Mouse (Mus musculus): ENCODE results near the gene Cacnb3. TPM values are rescaled to one million over a fixed set of nuclear protein-coding genes. Genes with fewer than 3 reads are reported as not detected.

The Cacnb3 gene
- polyA plus RNA-seq, 1 experiment from 2014 or later, result 22.8 TPM

DNA sequence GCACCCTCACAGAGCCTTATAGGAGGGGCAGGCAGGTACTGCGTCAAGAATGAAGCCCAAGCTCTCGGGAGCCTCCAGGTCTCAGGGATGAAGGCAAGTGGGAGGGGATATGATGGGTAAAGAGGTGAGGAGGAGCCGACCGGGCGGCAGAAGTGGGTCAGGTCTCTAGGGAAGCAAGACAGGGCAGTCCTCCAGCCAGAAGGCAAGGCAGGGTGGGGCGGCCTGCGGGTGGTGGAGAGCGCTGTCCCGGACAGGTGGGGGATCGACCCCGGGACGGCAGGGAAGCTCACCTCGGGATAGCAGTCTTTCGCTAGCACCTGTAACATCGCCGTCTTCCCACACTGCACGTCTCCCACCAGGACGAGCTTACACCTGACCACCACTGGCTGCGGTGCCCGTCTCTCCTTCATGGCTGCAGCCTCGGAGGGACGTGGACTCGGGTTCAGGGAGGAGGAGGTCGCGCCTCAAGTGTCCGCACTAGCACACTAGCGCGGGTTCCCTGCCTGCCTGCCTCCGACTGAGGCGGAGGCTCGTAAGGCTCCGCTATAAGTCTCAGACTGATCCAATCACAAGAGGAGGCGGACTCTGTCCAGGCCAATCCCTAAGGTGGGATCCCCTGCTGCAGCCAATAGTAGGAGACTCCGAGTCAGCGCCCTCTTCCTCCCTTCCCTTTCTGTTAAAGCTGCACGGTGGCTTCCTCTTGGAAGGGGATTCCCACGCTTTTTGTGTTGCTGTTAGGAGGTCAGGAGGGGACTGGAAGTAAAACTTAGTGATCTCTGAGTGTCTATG is 46.5 kb downstream of the Cacnb3 start, which contains the start of gene Rnd1:
TSS of gene Rnd1 (minus strand) at position 522 of the 789 bp plus-strand sequence.
- Histone ChIP-seq H3K27ac (ENCODE audit: low read length) (no peak within 1 kb of the TSS), H3K4me2 (ENCODE audit: low read depth, low read length) (peak within 1 kb of the TSS; percentile 90), H3K4me1 (ENCODE audit: control insufficient read depth, insufficient read depth, low read length) (peaks cover 13% of the 10 kb centered on the region), H3K9me3 (ENCODE audit: control insufficient read depth, low read length) (no peaks in the 10 kb centered on the region), H3K9ac (ENCODE audit: low read depth, low read length) (peak within 1 kb of the TSS; percentile 46), H3K4me3 (ENCODE audit: low read length) (peak within 1 kb of the TSS; percentile 47), H3K36me3 (ENCODE audit: control insufficient read depth, insufficient read depth, low read length) (no peaks in the 10 kb centered on the region), H3K27me3 (replicated peaks; ENCODE audit: control insufficient read depth, insufficient read depth, low read length) (peaks cover 28% of the 10 kb centered on the region)
- peak; percentile 99 for ATAC-seq
- 0% methylated on average over 37 of the region's 37 CpGs for WGBS

DNA sequence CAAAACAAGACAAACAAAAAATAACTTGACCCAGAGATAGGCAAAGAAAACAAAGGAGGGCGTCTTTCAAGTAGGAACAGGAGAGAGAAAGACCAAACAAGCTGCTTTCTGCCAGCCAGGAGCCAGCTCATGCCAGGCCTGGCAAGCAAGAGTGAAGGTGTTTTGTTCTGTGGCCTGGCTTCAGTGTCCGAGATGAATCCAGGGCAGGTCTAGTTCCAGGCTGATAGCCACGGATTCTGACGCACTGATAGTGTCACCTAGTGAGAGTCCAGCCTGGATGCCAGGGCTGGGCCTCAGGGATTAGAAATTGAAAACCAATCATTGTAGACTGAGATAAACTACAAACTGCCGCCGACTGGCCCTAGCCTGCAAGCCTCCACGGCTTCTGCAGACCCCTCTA is 47.3 kb downstream of the Cacnb3 start:
- H3K27ac ChIP-seq (ENCODE audit: low read length), result no peak overlapping the region
- H3K9me3 ChIP-seq (ENCODE audit: control insufficient read depth, low read length), result no peaks in the 10 kb centered on the region
- H3K4me2 ChIP-seq (ENCODE audit: low read depth, low read length), result no peak overlapping the region
- peaks cover 13% of the 10 kb centered on the region for H3K4me1 ChIP-seq (ENCODE audit: control insufficient read depth, insufficient read depth, low read length)
- WGBS, result 67% methylated on average over 7 of the region's 7 CpGs
- no peak overlapping the region for H3K4me3 ChIP-seq (ENCODE audit: low read length)
- no peak overlapping the region for H3K9ac ChIP-seq (ENCODE audit: low read depth, low read length)
- no peak for ATAC-seq
- no peaks in the 10 kb centered on the region for H3K36me3 ChIP-seq (ENCODE audit: control insufficient read depth, insufficient read depth, low read length)
- H3K27me3 ChIP-seq (replicated peaks; ENCODE audit: control insufficient read depth, insufficient read depth, low read length), result peaks cover 28% of the 10 kb centered on the region

DNA sequence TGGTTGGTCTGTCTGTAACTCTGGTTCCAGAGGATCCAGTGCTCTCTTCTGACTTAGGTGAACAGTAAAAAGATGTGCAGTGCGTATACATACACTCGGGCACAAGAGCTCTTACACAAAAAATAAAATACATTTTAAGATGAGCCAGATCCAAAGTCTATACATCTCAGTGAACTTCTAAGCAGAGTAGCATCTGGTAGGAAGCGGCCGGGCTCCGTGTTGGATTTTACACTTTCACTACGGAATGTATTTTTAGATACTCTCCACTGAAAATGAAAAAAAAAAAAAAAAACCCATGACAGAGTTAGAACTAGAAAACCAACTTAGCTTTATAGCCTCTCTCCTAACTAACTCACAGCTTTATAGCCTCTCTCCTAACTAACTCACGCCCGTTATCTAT is 50.0 kb downstream of the Cacnb3 start:
- no peak for ATAC-seq
- 80% methylated on average over 8 of the region's 8 CpGs for WGBS
- no peak overlapping the region for H3K27ac ChIP-seq (ENCODE audit: low read length)
- H3K9me3 ChIP-seq (ENCODE audit: control insufficient read depth, low read length), result no peaks in the 10 kb centered on the region
- H3K4me3 ChIP-seq (ENCODE audit: low read length), result no peak overlapping the region
- no peaks in the 10 kb centered on the region for H3K36me3 ChIP-seq (ENCODE audit: control insufficient read depth, insufficient read depth, low read length)
- H3K4me1 ChIP-seq (ENCODE audit: control insufficient read depth, insufficient read depth, low read length), result peaks cover 13% of the 10 kb centered on the region
- H3K4me2 ChIP-seq (ENCODE audit: low read depth, low read length), result no peak overlapping the region
- H3K27me3 ChIP-seq (replicated peaks; ENCODE audit: control insufficient read depth, insufficient read depth, low read length), result peaks cover 19% of the 10 kb centered on the region
- no peak overlapping the region for H3K9ac ChIP-seq (ENCODE audit: low read depth, low read length)

DNA sequence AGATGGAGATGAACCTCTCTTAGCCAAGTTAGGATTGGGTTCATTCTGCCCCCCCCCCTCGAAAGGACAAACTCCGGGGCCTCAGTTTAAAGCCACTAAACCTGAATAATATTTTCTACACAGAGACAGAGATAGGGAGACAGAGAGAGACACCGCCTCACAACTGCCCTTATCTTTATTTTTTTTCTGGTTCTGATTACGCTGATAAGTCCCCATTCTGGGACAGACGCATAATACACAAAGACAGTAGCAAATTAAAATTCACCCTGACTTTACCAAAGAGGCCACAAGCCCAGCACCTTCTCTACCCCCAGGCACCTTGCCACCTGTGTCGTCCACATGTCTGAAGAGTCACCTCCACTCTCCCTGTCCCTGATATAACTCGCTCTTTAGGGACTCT is 51.0 kb downstream of the Cacnb3 start:
- no peak for ATAC-seq
- Histone ChIP-seq H3K27me3 (replicated peaks; ENCODE audit: control insufficient read depth, insufficient read depth, low read length) (peaks cover 10% of the 10 kb centered on the region), H3K4me2 (ENCODE audit: low read depth, low read length) (no peak overlapping the region), H3K9me3 (ENCODE audit: control insufficient read depth, low read length) (no peaks in the 10 kb centered on the region), H3K36me3 (ENCODE audit: control insufficient read depth, insufficient read depth, low read length) (no peaks in the 10 kb centered on the region), H3K4me3 (ENCODE audit: low read length) (no peak overlapping the region), H3K27ac (ENCODE audit: low read length) (no peak overlapping the region), H3K4me1 (ENCODE audit: control insufficient read depth, insufficient read depth, low read length) (peaks cover 5% of the 10 kb centered on the region; the same call in 1 of the 2 replicates), H3K9ac (ENCODE audit: low read depth, low read length) (no peak overlapping the region)
- WGBS, result 77% methylated on average over 7 of the region's 7 CpGs

DNA sequence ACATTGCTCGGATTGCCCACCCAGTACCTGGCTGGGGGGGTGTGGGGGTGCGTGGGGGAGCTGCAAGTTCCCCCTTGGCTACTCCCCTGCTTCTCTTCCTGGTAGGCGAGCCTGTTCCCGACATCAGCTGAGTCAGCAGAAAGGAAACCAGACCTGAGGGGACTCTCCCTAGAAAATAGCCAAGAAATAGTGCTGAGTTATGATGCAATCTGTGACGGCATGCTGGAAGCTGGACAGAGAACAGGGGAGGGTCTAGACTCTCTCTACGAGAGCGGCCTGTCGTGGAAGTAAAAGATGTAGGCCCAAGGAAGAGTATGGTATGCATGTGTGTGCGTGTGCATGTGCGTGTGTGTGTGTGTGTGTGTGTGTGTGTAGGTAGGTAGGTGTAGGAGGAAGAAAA is 52.5 kb downstream of the Cacnb3 start:
- WGBS, result 52% methylated on average over 10 of the region's 10 CpGs
- H3K4me2 ChIP-seq (ENCODE audit: low read depth, low read length), result no peak overlapping the region
- no peaks in the 10 kb centered on the region for H3K9me3 ChIP-seq (ENCODE audit: control insufficient read depth, low read length)
- H3K4me3 ChIP-seq (ENCODE audit: low read length), result no peak overlapping the region
- no peaks in the 10 kb centered on the region for H3K36me3 ChIP-seq (ENCODE audit: control insufficient read depth, insufficient read depth, low read length)
- no peak overlapping the region for H3K9ac ChIP-seq (ENCODE audit: low read depth, low read length)
- H3K27me3 ChIP-seq (replicated peaks; ENCODE audit: control insufficient read depth, insufficient read depth, low read length), result 0 out of 2 replicates have a peak, but pooled peaks cover under 1% of the 10 kb centered on the region
- no peaks in the 10 kb centered on the region for H3K4me1 ChIP-seq (ENCODE audit: control insufficient read depth, insufficient read depth, low read length)
- peak; percentile 55; the same call in 1 of the 2 replicates for ATAC-seq
- H3K27ac ChIP-seq (ENCODE audit: low read length), result no peak overlapping the region

DNA sequence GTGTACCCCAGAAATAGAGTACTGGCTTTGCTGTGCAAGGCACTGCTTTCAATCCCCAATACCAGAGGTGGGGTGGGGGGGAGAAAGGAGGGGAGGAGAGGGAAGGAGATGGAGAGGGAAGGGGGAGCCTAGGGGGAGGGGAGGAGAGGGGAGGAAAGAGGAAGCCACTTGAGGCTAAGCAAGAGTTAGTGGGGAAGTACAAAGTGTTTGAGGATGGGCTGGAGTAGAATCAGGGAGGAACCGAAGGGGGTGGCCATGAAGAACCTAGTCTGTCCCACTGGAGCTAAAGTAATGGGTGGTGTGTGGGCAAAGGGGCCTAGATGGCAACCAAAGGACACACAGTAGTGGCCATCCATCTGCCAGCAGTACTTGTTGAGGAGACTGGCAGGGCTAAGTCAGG is 53.1 kb downstream of the Cacnb3 start:
- no peak overlapping the region for H3K4me2 ChIP-seq (ENCODE audit: low read depth, low read length)
- no peaks in the 10 kb centered on the region for H3K4me1 ChIP-seq (ENCODE audit: control insufficient read depth, insufficient read depth, low read length)
- no peaks in the 10 kb centered on the region for H3K27me3 ChIP-seq (replicated peaks; ENCODE audit: control insufficient read depth, insufficient read depth, low read length)
- no peaks in the 10 kb centered on the region for H3K36me3 ChIP-seq (ENCODE audit: control insufficient read depth, insufficient read depth, low read length)
- no peak for ATAC-seq
- no peaks in the 10 kb centered on the region for H3K9me3 ChIP-seq (ENCODE audit: control insufficient read depth, low read length)
- no peak overlapping the region for H3K9ac ChIP-seq (ENCODE audit: low read depth, low read length)
- no peak overlapping the region for H3K27ac ChIP-seq (ENCODE audit: low read length)
- whole genome bisulfite sequencing, result 76% methylated on average over 1 of the region's 1 CpGs
- no peak overlapping the region for H3K4me3 ChIP-seq (ENCODE audit: low read length)

DNA sequence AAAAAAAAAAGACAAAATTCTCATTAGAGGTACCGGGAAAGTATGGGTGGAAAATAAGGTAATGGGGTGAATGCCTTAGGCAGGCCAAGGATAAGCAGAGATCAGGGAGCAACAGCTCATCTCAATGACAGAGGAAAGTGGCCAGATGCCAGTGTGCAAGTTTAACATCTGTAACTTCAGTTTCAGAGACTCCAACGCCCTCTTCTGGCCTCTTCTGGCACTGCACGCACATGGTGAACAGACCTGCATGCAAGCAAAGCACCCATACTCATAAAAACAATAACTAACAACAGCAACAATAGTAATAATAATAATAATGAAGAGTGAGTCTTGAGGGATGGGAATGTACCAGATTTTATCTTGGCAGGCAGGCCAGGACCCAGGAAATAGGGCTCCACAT is 55.3 kb downstream of the Cacnb3 start:
- Histone ChIP-seq H3K4me1 (ENCODE audit: control insufficient read depth, insufficient read depth, low read length) (no peaks in the 10 kb centered on the region), H3K36me3 (ENCODE audit: control insufficient read depth, insufficient read depth, low read length) (no peaks in the 10 kb centered on the region), H3K27me3 (replicated peaks; ENCODE audit: control insufficient read depth, insufficient read depth, low read length) (no peaks in the 10 kb centered on the region), H3K9ac (ENCODE audit: low read depth, low read length) (no peak overlapping the region), H3K4me3 (ENCODE audit: low read length) (no peak overlapping the region), H3K27ac (ENCODE audit: low read length) (no peak overlapping the region), H3K9me3 (ENCODE audit: control insufficient read depth, low read length) (no peaks in the 10 kb centered on the region), H3K4me2 (ENCODE audit: low read depth, low read length) (no peak overlapping the region)
- ATAC-seq, result no peak
- WGBS, result 71% methylated on average over 3 of the region's 3 CpGs

DNA sequence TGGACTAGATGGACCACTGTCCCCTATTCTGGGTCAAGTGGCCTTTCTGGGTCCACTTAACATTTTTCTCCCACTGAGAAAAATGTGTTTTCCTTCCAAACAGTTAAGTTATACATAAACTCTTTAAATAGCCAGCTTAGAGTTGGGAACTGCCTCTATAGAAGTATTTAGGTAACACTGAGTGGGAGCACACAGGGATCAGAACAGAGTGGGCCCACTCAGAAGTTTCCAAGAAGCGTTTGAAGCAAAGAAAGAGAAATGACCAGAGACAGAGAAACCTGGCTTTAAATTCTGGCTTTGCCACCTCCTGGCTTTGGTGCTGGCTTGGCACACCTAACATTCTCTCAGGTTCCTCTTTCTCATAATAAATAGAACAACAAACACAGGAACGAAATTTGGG is 59.0 kb downstream of the Cacnb3 start:
- H3K27me3 ChIP-seq (replicated peaks; ENCODE audit: control insufficient read depth, insufficient read depth, low read length), result no peaks in the 10 kb centered on the region
- no peaks in the 10 kb centered on the region for H3K4me1 ChIP-seq (ENCODE audit: control insufficient read depth, insufficient read depth, low read length)
- no peak overlapping the region for H3K27ac ChIP-seq (ENCODE audit: low read length)
- H3K4me3 ChIP-seq (ENCODE audit: low read length), result no peak overlapping the region
- no peaks in the 10 kb centered on the region for H3K36me3 ChIP-seq (ENCODE audit: control insufficient read depth, insufficient read depth, low read length)
- WGBS, result 76% methylated on average over 2 of the region's 2 CpGs
- no peak for ATAC-seq
- H3K4me2 ChIP-seq (ENCODE audit: low read depth, low read length), result no peak overlapping the region
- no peak overlapping the region for H3K9ac ChIP-seq (ENCODE audit: low read depth, low read length)
- no peaks in the 10 kb centered on the region for H3K9me3 ChIP-seq (ENCODE audit: control insufficient read depth, low read length)

DNA sequence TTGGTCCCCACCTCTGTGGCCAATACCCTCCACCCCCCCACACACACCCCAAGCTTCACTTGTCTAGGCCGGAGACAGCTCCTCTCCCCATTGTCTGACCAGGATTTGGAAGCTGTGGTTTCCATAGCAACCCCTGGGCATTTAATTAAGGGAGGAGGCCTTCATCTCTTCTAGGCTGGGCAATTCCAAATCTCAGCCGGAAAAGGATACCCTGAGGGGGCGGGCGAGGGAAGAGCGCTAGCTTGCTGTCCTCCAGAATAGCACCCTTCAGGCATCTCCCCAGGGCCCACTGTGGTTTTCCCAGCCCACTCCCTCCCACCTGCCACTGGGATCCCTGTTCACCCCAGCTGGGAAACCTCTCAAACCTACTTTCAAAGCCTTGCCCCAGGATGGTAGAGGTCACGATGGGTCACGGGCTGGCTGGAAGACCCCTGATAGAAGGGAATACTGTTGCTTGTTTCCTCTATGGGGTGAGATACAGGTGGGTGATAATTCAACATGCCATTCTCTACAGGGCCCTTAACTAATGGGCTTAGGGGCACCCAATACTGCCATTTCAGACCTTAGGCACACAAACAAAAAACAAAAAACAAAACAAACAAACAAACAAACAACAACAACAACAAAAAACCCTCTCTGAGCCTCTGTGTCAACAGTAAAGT is 61.0 kb downstream of the Cacnb3 start:
- Histone ChIP-seq H3K27me3 (replicated peaks; ENCODE audit: control insufficient read depth, insufficient read depth, low read length) (no peaks in the 10 kb centered on the region; the same call in 1 of the 2 replicates), H3K4me2 (ENCODE audit: low read depth, low read length) (no peak overlapping the region), H3K27ac (ENCODE audit: low read length) (no peak overlapping the region), H3K4me3 (ENCODE audit: low read length) (no peak overlapping the region), H3K4me1 (ENCODE audit: control insufficient read depth, insufficient read depth, low read length) (no peaks in the 10 kb centered on the region), H3K9me3 (ENCODE audit: control insufficient read depth, low read length) (no peaks in the 10 kb centered on the region), H3K36me3 (ENCODE audit: control insufficient read depth, insufficient read depth, low read length) (no peaks in the 10 kb centered on the region), H3K9ac (ENCODE audit: low read depth, low read length) (no peak overlapping the region)
- 49% methylated on average over 7 of the region's 7 CpGs for WGBS
- ATAC-seq, result no peak

All from intestine, embryonic 16.5 days (tissue).